Mouse (Mus musculus) heart, embryonic 16.5 days (tissue): ENCODE measurements around the gene Pmel. TPM values are rescaled to one million over a fixed set of nuclear protein-coding genes. Genes with fewer than 3 reads are reported as not detected.
A peak's percentile ranks its signal among the peaks of the same experiment; 100 is the strongest.
"Not testable (repeated sequence)": the region's sequence is repeated elsewhere in the genome, so short reads cannot be mapped to it uniquely, and the experiment has no call there.

Experiments
- ATAC-seq: fragments of 200-750 bp; cut with Nextera tagmentation; replicated peaks from 2 replicates; pipeline ENCODE4 v1.8.0; 2017; ENCODE audit warnings: moderate number of reproducible peaks; ENCODE audit not compliant: insufficient read depth, low FRiP score; ENCODE audit errors: extremely low read depth
- H3K27ac ChIP-seq: fragments of 300-500 bp; sonication (generic); 2 replicates; pipeline ENCODE4 v1.5.1; 2014; ENCODE audit warnings: mild to moderate bottlenecking, low read length, control low read depth, moderate library complexity
- H3K27me3 ChIP-seq: fragments of 300-500 bp; sonication (generic); 2 replicates; pipeline ENCODE4 v1.6.1; 2014; ENCODE audit warnings: low read length, mixed read lengths; ENCODE audit not compliant: control insufficient read depth, insufficient read depth
- H3K36me3 ChIP-seq: fragments of 300-500 bp; sonication (generic); 2 replicates; pipeline ENCODE4 v1.6.1; 2014; ENCODE audit not compliant: control insufficient read depth, insufficient read depth
- H3K4me1 ChIP-seq: fragments of 300-500 bp; sonication (generic); 2 replicates; pipeline ENCODE4 v1.6.1; 2014; ENCODE audit warnings: low read length, mixed read lengths; ENCODE audit not compliant: control insufficient read depth, insufficient read depth
- H3K4me2 ChIP-seq: fragments of 300-500 bp; sonication (generic); 2 replicates; pipeline ENCODE4 v1.6.1; 2014; ENCODE audit warnings: low read depth, mild to moderate bottlenecking, control low read depth, low read length
- H3K4me3 ChIP-seq: fragments of 300-500 bp; sonication (generic); 2 replicates; pipeline ENCODE4 v1.5.1; 2014; ENCODE audit warnings: mild to moderate bottlenecking, control low read depth, low read length
- H3K9ac ChIP-seq: fragments of 300-500 bp; sonication (generic); 2 replicates; pipeline ENCODE4 v1.6.1; 2014; ENCODE audit warnings: low read length, control low read depth
- H3K9me3 ChIP-seq: fragments of 300-500 bp; sonication (generic); replicated peaks from 2 replicates; pipeline ENCODE4 v1.6.1; 2016; ENCODE audit warnings: low read length; ENCODE audit not compliant: control insufficient read depth
- WGBS: fragments of 180-500 bp; shearing (Covaris S2); extraction: QIAGEN DNeasy Blood & Tissue Kit; methylation state at CpG from one replicate; pipeline ENCODE4 v1.1.7; 2014; 5-methylcytosine and 5-hydroxymethylcytosine counted together
- polyA plus RNA-seq: library from polyadenylated mRNA; unstranded; fragments of >200 nt; fragmentation: Nextera tagmentation; extraction: Ambion mirVana; gene quantifications from 2 replicates; pipeline ENCODE4 v1.2.1, GENCODE M21; 2015

Pmel gene
- polyA plus RNA-seq, 1 experiment from 2014 or later, result 1.7 TPM

DNA sequence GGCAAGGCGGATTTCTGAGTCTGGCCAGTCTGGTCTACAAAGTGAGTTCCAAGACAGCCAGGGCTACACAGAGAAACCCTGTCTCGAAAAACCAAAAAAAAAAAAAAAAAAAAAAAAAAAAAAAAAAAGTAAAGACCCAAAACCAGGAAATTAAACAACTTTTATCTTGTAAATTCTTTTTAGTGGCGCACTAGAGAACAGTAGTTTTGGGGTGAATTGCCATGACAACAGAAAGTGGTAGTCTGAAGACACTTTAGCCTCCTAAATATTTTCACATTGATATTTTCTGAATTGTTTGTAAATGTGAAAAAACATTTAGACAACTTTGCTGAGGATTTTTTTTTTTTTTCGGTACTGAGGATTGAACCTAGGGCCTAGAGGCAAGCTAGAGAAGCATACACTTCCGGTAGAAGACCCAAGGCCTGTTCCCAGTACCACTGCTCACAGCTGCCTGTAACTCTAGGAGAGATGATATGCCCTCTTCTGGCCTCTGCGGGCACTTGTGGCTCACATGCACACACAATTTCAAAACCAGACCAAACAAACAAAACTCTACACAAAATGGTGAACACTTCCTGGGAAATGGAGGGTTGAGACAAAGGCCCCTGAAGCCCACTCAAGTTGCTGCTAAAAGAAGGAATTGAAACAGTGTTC lies 6.8 kb upstream of the Pmel start:
- Histone ChIP-seq H3K36me3 (peaks cover 20% of the 10 kb centered on the region), H3K9me3 (no peaks in the 10 kb centered on the region), H3K4me2 (peak overlapping the region; percentile 72; the same call in 1 of the 2 replicates), H3K27ac (peak overlapping the region; percentile 71), H3K4me3 (no peak overlapping the region), H3K9ac (no peak overlapping the region), H3K27me3 (no peaks in the 10 kb centered on the region), H3K4me1 (peaks cover 20% of the 10 kb centered on the region)
- no peak for ATAC-seq
- 80% methylated on average over 6 of the region's 6 CpGs for WGBS

DNA sequence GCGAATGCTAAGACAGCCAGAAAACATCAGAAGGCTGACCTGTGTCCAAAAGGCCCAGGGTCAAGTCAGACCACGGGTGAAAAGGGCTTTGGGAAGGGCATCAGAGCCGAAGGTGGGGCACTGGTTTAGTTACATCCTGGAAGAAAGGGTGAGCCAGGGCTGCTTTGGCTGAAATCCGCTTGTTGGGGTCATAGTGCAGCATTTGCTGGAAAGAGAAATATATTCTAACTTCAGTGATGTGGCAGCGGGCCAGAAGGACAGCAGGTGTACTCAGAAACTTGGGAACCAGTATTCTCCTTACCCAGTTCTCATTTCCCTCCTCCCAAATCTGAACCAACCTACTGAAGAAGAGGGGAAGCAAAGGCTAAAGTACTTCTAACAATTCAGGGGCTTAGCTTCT lies 5.0 kb upstream of the Pmel start:
- H3K27ac ChIP-seq, result peak overlapping the region; percentile 2
- 0 out of 2 replicates have a peak overlapping the region, but pooled peaks have one; percentile 30 for H3K9ac ChIP-seq
- no peaks in the 10 kb centered on the region for H3K27me3 ChIP-seq
- H3K36me3 ChIP-seq, result peaks cover 23% of the 10 kb centered on the region
- no peak for ATAC-seq
- H3K9me3 ChIP-seq, result no peaks in the 10 kb centered on the region
- no peak overlapping the region for H3K4me2 ChIP-seq
- H3K4me3 ChIP-seq, result no peak overlapping the region
- 76% methylated on average over 5 of the region's 5 CpGs for WGBS
- peaks cover 34% of the 10 kb centered on the region for H3K4me1 ChIP-seq

DNA sequence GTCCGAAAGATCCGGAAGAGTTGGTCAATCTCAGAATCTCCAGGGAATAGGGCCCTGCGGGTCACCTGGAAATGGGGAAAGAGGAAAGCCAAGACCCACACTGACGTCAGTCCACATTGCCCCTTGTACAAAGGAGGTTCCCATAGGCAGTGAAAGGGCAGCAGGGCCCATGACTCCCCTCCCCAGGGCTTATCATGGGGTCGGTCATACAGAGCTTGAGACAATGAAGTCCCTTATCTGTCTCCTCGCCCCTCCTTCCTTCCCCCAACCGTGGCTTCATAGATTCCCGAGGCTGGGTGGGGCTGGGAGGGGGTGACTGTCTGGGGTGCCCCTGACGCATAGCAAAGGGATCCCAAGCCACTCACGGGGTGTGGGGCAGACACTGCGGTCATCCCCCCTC lies 4.4 kb upstream of the Pmel start:
- peaks cover 34% of the 10 kb centered on the region for H3K4me1 ChIP-seq
- H3K27me3 ChIP-seq, result no peaks in the 10 kb centered on the region
- no peak overlapping the region for H3K4me2 ChIP-seq
- ATAC-seq, result no peak
- 54% methylated on average over 11 of the region's 11 CpGs for WGBS
- no peaks in the 10 kb centered on the region for H3K9me3 ChIP-seq
- H3K4me3 ChIP-seq, result no peak overlapping the region
- no peak overlapping the region for H3K9ac ChIP-seq
- 0 out of 2 replicates have a peak overlapping the region, but pooled peaks have one; percentile 15 for H3K27ac ChIP-seq
- H3K36me3 ChIP-seq, result peaks cover 23% of the 10 kb centered on the region

DNA sequence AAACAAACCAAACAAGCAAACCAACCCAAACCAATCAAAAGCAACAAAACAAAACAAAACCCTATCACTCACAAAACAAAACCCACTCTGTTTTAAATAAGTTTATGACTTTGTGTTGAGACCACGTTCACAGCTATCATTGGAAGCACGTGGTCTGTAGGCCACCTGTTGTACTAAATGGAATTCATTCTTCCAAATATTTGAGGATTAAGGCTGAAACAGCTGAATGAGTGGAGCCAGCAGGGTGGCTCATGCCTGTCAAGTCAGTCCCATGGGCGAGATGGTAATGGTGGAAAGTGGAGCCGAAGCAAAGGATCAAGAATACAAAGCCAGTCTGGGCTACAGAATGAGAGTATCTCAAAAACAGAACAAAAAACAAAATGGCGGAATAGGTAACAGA lies 3.3 kb upstream of the Pmel start:
- no peak overlapping the region for H3K4me3 ChIP-seq
- peaks cover 30% of the 10 kb centered on the region for H3K4me1 ChIP-seq
- H3K9me3 ChIP-seq, result no peaks in the 10 kb centered on the region
- WGBS, result 96% methylated on average over 5 of the region's 5 CpGs
- H3K4me2 ChIP-seq, result no peak overlapping the region
- no peak for ATAC-seq
- H3K36me3 ChIP-seq, result peaks cover 23% of the 10 kb centered on the region
- no peak overlapping the region for H3K27ac ChIP-seq
- no peak overlapping the region for H3K9ac ChIP-seq
- H3K27me3 ChIP-seq, result no peaks in the 10 kb centered on the region

DNA sequence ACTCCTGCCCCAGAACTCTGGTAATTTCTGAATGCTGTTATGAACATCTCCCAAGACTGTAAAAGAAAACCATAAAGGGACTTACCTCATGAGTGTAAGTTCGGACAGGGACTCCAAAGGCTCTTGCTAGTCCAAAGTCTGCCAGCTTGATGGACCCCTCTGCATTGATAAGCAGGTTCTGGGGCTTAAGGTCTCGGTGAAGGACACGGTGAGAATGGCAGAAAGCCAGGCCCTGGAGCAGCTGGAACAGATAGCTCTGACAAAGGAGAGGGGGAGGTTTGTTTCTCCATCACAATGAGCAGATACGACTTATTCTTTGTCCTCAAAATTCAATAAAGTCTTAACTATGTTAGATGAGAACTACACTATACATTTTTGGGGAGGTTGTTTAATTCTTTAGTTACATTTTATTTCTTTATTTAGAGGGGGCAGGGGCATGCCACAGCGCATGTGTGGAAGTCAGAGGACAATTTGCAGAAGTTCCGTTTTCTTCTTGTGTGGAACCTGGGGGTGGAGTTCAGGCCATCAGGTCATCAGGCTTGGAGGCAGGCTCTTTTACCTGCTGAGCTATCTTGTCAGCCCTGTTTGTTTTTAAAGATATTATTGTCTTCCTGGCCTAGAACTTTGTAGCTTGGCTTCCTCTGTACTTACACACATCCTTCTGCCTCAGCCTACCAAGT lies 1.5 kb upstream of the Pmel start:
- no peak for ATAC-seq
- peaks cover 23% of the 10 kb centered on the region for H3K36me3 ChIP-seq
- H3K4me2 ChIP-seq, result no peak overlapping the region
- no peak overlapping the region for H3K27ac ChIP-seq
- WGBS, result 55% methylated on average over 6 of the region's 6 CpGs
- H3K9ac ChIP-seq, result no peak overlapping the region
- peaks cover 27% of the 10 kb centered on the region for H3K4me1 ChIP-seq
- no peaks in the 10 kb centered on the region for H3K27me3 ChIP-seq
- no peak overlapping the region for H3K4me3 ChIP-seq
- H3K9me3 ChIP-seq, result no peaks in the 10 kb centered on the region

DNA sequence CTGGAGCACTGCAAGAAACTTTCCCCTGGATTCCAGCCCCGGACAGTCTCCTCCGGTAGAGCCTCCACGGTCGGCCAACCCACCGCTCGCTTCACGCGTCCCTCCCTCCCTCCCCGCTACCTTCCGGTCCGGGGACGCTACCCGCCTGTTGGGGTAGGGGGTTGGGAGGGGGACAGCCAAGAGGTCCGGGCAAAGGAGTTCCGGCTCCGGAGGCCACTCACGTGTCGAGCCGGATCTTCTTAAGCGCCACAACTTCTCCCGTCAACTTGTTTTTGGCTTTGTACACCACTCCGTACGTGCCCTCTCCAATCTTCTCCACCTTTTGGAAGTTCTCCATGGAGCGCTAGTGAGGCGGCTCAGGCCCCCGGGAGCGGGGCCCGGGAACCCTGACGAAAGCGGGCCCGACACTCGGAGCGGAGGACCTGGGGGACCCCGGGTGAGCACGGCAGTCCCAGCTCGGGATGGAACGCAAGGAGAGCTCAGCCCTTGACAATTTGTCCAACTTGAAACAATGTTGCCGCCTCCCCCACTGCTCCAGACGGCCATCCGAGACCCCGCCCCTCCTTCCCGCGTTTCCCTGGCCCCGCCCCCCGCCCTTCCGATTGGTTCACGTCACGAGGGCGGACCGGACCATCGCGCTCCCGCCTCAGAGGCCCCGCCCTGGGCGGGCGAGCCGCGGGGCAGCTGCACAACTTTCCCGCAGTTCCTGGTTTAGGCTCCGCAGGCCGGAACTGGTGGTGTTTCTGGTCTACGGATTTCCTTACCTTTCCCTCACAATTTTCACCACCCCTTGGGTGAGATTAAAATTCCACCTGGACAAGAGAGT lies 709 bp downstream of the Pmel start, which contains the start of gene Cdk2:
Cdk2 (minus strand) TSS at position 541 of the 826 bp plus-strand sequence.
- Histone ChIP-seq H3K9me3 (no peaks in the 10 kb centered on the region), H3K27ac (peak within 1 kb of the TSS; percentile 98), H3K4me3 (peak within 1 kb of the TSS; percentile 85), H3K36me3 (peaks cover 15% of the 10 kb centered on the region), H3K4me2 (peak within 1 kb of the TSS; percentile 85), H3K27me3 (no peaks in the 10 kb centered on the region), H3K9ac (peak within 1 kb of the TSS; percentile 90), H3K4me1 (peaks cover 17% of the 10 kb centered on the region)
- WGBS, result under 1% methylated on average over 62 of the region's 62 CpGs
- peak; percentile 94 for ATAC-seq

DNA sequence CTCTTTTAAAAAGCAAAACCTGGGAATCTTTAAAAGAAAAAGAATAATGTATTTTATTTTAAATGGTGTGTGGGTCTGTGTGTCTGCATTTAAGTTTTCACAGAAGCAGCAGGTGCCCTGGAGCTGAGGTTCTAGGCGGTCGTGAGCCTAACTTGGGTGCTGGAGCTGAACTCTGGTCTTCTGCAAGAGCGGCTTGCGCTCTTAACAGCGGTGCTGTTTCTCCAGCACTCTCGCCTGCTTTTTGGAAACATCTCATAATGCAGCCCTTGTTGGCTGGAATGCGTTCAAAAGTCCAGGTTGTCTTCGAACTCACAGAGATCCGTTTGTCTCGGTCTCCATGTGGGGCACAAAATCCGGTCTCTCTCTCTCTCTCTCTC lies 1.3 kb downstream of the Pmel start:
- Histone ChIP-seq H3K9ac (peak overlapping the region; percentile 72), H3K27ac (peak overlapping the region; percentile 65), H3K36me3 (peaks cover 10% of the 10 kb centered on the region; the same call in 1 of the 2 replicates), H3K4me1 (peaks cover 16% of the 10 kb centered on the region), H3K9me3 (no peaks in the 10 kb centered on the region), H3K27me3 (no peaks in the 10 kb centered on the region), H3K4me3 (peak overlapping the region; percentile 85), H3K4me2 (peak overlapping the region; percentile 78)
- WGBS, result 8% methylated on average over 11 of the region's 11 CpGs
- ATAC-seq, result no peak

DNA sequence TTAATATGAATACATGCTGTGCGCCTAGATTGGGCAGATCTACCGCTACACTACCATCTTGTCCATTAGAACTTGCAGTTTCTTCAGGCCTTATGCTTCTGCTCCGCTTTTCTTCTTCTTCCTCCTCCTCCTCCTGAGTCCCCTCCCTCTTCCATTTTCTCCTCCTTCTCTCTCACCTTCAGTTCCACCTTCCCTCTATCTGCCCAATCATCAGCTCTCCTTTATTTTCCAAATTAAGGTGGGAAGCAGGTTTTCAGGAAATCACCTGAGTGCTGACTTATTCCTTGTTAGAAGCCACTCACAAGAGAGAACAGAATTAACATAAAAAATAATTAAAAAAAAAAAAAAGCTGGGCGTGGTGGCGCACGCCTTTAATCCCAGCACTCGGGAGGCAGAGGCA lies 7.3 kb downstream of the Pmel start:
- H3K9me3 ChIP-seq, H3K4me1 ChIP-seq, H3K4me3 ChIP-seq, H3K4me2 ChIP-seq, H3K27ac ChIP-seq, H3K27me3 ChIP-seq, H3K36me3 ChIP-seq, H3K9ac ChIP-seq, ATAC-seq: not testable (repeated sequence)
- 95% methylated on average over 7 of the region's 7 CpGs for WGBS
